Mouse (Mus musculus) erythroblast, embryonic 14.5 days (primary cell): ENCODE measurements around the gene Gk5. TPM values are rescaled to one million over a fixed set of nuclear protein-coding genes. Genes with fewer than 3 reads are reported as not detected.

ENCODE experiments used
- H3K27me3 ChIP-seq: 2 replicates; pipeline ENCODE4 v1.6.1; 2012; ENCODE audit warnings: inconsistent platforms; ENCODE audit not compliant: control insufficient read depth
- H3K36me3 ChIP-seq: 2 replicates; pipeline ENCODE4 v1.6.1; 2012; ENCODE audit warnings: mild to moderate bottlenecking, inconsistent platforms; ENCODE audit not compliant: control insufficient read depth
- H3K4me1 ChIP-seq: 2 replicates; pipeline ENCODE4 v1.6.1; 2012; ENCODE audit warnings: inconsistent platforms; ENCODE audit not compliant: control insufficient read depth
- H3K4me3 ChIP-seq: replicated peaks from 2 replicates; pipeline ENCODE3; 2012; ENCODE audit warnings: moderate library complexity, mild to moderate bottlenecking, inconsistent platforms
- H3K9me3 ChIP-seq: 2 replicates; pipeline ENCODE4 v1.6.1; 2012; ENCODE audit warnings: low read length, inconsistent platforms, mixed read lengths; ENCODE audit not compliant: control insufficient read depth
- GATA1 ChIP-seq: IDR thresholded peaks from 2 replicates; pipeline ENCODE4 v1.6.1; 2012; ENCODE audit warnings: low read length, inconsistent platforms, mixed read lengths
- TAL1 ChIP-seq: IDR thresholded peaks from 3 replicates; pipeline ENCODE4 v1.6.1; 2012; ENCODE audit warnings: low read length, inconsistent platforms, mixed read lengths
- polyA plus RNA-seq: library from polyadenylated mRNA; stranded (reverse); fragments of >175 nt; gene quantifications from 2 replicates; pipeline ENCODE4 v1.2.3, GENCODE M21; 2012

The Gk5 gene
- polyA plus RNA-seq, 1 experiment = not detected

DNA sequence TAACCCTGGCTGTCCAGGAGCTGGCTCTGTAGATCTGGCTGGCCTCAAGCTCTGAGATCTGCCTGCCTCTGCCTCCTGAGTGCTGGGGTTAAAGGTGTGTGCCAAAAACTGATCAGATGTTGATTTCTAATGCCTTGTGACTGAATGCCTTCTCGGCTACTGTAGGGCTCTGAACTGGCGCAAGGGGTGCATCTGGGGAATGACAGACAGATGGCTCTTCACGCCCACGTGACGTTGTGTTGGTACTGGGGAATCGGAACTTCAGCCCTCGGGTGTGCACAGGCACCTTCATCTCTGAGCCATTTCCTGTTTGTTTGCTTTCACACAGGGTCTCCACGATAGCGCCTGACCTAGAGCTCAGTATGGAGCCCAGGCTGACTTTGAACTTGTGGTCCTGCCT is 19.8 kb downstream of the Gk5 start:
- Histone ChIP-seq H3K4me3 (no peak overlapping the region), H3K27me3 (no peaks in the 10 kb centered on the region), H3K9me3 (no peaks in the 10 kb centered on the region), H3K36me3 (no peaks in the 10 kb centered on the region), H3K4me1 (no peaks in the 10 kb centered on the region)
- TF ChIP-seq GATA1 (no peak), TAL1 (no peak)

DNA sequence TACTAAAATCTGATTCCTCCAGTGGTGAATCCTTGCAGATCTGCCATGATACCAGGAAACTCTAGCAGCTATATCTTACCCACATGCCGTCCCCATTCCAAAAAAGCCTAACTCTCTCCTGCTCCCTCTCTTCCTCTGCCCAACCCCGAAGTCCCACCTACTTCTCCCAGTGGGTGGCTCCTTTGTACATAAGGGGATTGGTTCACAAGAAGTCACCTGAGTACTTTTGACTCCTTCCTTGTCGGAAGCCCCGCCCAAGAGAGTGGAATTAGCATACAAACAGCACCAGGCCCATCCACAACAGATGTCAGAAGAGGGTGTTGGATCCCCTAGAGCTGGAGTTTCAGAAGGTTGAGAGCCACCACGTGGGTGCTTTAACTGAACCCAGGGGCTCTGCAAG is 20.7 kb downstream of the Gk5 start:
- Histone ChIP-seq H3K4me1 (no peaks in the 10 kb centered on the region), H3K36me3 (no peaks in the 10 kb centered on the region), H3K4me3 (no peak overlapping the region), H3K9me3 (no peaks in the 10 kb centered on the region), H3K27me3 (no peaks in the 10 kb centered on the region)
- TF ChIP-seq TAL1 (no peak), GATA1 (no peak)

DNA sequence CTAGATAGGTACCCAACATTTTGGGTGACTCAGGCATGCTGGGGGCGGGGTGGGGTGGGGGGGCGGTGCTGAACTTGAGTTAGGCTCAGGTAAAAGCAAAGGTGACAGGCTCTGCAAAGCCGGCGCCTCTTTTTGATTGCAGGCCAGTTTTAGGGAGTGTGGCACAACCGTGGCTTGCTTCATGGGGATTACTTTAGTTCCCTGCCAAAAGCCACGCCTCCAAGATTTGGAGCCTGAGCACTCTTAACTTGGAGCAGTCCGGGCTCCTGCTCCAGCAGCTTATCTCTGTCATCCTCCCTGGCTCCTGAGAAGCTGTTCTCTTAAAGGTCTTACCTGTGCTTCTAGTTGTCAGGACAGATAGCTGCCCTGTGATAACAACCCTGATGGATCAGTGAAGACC is 21.8 kb downstream of the Gk5 start:
- Histone ChIP-seq H3K9me3 (no peaks in the 10 kb centered on the region), H3K36me3 (no peaks in the 10 kb centered on the region), H3K4me3 (no peak overlapping the region), H3K4me1 (no peaks in the 10 kb centered on the region), H3K27me3 (no peaks in the 10 kb centered on the region)
- TF ChIP-seq TAL1 (no peak), GATA1 (no peak)

DNA sequence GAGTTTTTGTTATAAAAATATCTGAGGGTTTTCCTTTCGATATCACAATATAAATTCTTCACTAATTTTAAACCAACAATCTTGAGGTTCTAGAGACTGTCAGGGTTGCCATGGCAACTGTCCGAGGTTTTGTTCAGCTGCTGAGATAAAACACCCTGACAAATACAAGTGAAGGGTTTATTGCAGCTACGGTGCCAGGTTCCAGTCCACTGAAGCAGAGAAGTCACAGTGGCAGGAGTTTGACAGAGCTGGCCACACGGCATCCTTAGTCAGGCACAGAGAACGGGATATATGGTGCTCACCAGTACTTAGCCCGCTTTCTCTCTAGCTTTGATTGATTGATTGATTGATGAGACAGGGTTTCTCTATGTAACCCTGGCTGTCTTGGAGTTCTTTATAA is 23.3 kb downstream of the Gk5 start:
- no peak overlapping the region for H3K4me3 ChIP-seq
- H3K4me1 ChIP-seq = no peaks in the 10 kb centered on the region
- no peak for TF ChIP-seq GATA1
- no peak for TF ChIP-seq TAL1
- no peaks in the 10 kb centered on the region for H3K36me3 ChIP-seq
- H3K27me3 ChIP-seq = no peaks in the 10 kb centered on the region
- no peaks in the 10 kb centered on the region for H3K9me3 ChIP-seq

DNA sequence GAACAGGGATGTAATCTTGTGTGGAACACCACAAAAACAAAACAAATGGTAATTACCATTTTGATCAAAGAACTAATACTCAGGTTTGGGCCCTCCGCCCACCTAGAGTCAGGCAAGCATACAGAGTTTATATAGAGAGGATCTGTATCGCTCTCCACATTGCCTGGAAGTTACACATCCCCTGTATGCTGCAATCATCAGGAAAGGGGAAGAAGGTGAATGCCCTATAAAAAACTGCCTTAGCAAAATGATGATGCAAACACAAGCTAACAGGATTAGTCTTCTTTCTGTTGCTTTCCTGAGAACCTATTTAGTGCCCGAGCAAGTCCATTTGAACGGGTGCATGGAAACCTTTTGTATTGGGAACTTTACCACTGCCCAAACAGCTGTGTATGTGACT is 24.5 kb downstream of the Gk5 start:
- Histone ChIP-seq H3K27me3 (no peaks in the 10 kb centered on the region), H3K9me3 (no peaks in the 10 kb centered on the region), H3K36me3 (no peaks in the 10 kb centered on the region), H3K4me3 (no peak overlapping the region), H3K4me1 (no peaks in the 10 kb centered on the region)
- no peak for TF ChIP-seq TAL1

DNA sequence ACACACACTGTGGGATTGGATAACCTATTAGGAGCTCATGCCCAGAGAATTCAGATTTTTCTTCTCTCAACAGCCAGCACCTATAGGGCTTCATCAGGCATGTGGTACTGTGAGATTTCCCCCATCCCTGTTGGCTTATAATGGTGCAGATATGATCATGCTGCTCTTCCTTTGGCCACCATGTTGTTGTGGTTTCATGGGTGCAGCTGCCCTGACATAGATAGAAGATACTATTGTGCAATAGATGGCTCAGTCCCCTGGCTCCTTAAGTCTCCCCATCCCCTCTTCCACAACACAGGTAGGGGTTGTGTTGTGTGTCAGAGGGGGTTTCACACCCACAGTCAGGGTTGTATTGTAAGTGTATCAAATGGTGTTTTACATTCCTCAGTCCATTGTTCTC is 25.7 kb downstream of the Gk5 start:
- TF ChIP-seq GATA1 = no peak
- no peak for TF ChIP-seq TAL1
- Histone ChIP-seq H3K36me3 (no peaks in the 10 kb centered on the region), H3K4me1 (no peaks in the 10 kb centered on the region), H3K27me3 (no peaks in the 10 kb centered on the region), H3K4me3 (no peak overlapping the region), H3K9me3 (no peaks in the 10 kb centered on the region)

DNA sequence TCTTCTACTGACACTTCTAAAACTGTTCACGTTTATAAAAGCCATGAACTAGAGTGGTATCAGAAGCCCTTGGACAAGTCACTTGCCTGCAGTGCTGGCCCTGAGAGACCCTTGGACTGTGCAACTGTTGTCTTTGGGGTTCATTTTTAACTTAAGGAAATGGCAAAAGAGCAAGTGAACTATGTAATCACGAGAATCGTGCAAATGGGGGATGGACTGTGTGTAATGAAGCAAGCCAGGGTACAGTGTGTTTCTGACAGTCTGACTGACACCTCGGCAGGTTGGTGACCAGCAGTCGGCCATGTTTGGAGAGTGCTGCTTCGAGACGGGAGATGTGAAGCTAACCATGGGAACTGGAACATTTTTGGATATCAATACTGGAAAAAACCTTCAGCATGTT is 33.6 kb downstream of the Gk5 start:
- H3K9me3 ChIP-seq = no peaks in the 10 kb centered on the region
- no peaks in the 10 kb centered on the region for H3K4me1 ChIP-seq
- no peaks in the 10 kb centered on the region for H3K27me3 ChIP-seq
- H3K4me3 ChIP-seq = no peak overlapping the region
- no peaks in the 10 kb centered on the region for H3K36me3 ChIP-seq
- no peak for TF ChIP-seq GATA1
- TF ChIP-seq TAL1 = no peak

DNA sequence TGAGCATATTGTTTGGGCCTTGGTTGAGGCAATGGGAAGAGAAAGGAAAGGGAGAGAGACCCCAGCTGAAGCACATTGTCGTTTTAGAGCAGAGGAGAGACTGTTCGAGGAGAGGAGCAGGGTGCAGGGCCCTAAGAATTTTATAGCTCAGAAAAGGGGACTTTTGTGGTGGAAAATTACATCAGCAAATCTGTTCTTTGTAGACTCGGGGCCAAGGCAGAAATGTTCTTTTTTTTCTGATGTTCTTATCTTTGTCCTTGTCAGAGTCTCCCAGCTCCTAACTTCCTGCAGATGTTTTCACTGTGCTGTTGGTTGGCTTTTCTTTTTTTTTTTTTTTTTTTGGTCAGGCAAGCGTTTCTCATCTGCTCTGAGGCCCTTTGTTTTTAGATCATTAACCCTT is 39.3 kb downstream of the Gk5 start:
- H3K4me3 ChIP-seq = no peak overlapping the region
- no peaks in the 10 kb centered on the region for H3K27me3 ChIP-seq
- TF ChIP-seq TAL1 (no peak), GATA1 (no peak)
- H3K9me3 ChIP-seq = no peaks in the 10 kb centered on the region
- no peaks in the 10 kb centered on the region for H3K4me1 ChIP-seq
- no peaks in the 10 kb centered on the region for H3K36me3 ChIP-seq

DNA sequence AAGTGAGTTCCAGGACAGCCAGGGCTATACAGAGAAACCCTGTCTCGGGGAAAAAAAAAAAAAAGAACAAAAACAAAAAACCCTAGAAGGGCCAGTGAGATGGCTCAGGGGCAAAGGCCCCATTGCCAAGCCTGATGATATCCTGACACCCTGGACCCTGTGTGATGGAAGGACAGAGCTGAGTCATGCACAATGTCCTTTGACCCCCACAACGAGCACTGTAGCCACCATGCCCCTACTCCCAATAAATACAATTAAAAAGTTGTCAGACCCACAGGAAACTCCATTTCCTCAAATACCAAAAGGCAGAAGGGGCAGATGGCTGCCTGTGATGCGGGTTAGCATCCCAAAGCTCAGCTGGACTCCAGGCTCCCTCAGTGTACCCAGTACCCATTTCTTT is 39.9 kb downstream of the Gk5 start:
- Histone ChIP-seq H3K36me3 (no peaks in the 10 kb centered on the region), H3K9me3 (no peaks in the 10 kb centered on the region), H3K27me3 (no peaks in the 10 kb centered on the region), H3K4me3 (no peak overlapping the region), H3K4me1 (no peaks in the 10 kb centered on the region)
- TF ChIP-seq TAL1 = no peak
- no peak for TF ChIP-seq GATA1

DNA sequence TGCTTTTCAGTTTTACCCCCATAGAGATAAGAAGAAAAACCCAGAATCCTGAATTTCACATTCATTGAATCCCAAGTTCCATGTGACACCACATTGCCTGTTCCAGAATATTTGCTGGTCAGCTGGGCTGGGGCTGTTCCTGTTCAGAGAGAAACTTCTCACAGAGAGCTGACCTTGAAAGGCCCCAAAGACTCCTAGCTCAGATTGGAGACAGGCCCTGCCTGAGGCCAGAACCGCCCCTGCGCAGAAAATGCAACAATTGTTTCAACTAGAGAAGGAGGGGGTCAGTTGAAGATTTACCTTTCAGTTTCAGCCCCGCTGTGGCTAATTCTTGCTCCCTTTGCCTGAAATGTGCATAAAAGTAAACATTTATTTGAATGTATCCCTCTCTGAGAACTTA is 41.6 kb downstream of the Gk5 start:
- Histone ChIP-seq H3K27me3 (no peaks in the 10 kb centered on the region), H3K4me1 (no peaks in the 10 kb centered on the region), H3K4me3 (no peak overlapping the region), H3K36me3 (no peaks in the 10 kb centered on the region), H3K9me3 (no peaks in the 10 kb centered on the region)
- TF ChIP-seq TAL1 = no peak
- no peak for TF ChIP-seq GATA1

DNA sequence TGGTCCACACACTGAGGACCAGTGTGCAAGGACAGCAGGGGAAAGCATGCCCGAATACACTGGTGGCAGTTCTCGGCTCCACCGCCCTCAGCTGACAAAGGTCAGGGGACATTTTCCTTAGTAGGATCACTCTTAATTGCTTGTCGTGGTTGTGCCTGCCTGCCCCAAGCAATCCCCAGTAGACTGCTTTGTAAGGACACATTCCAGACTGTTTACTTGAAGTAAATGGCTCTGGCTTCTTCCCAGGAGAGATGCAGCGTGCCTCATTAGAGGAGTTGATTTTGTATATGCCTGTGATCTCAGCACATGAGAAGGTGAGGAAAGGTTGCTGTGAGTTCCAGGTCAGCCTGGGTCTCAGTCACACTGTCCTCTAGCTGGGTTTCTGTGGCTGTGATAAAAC is 43.3 kb downstream of the Gk5 start:
- Histone ChIP-seq H3K27me3 (no peaks in the 10 kb centered on the region), H3K4me3 (no peak overlapping the region), H3K36me3 (no peaks in the 10 kb centered on the region), H3K9me3 (no peaks in the 10 kb centered on the region), H3K4me1 (no peaks in the 10 kb centered on the region)
- TF ChIP-seq TAL1 (no peak), GATA1 (no peak)
